Mouse (Mus musculus): ENCODE data around the gene C5ar1. TPM values are rescaled to one million over a fixed set of nuclear protein-coding genes. Genes with fewer than 3 reads are reported as not detected.
A peak's percentile ranks its signal among the peaks of the same experiment; 100 is the strongest.

Gene C5ar1
- polyA plus RNA-seq, 1 experiment from 2014 or later, result 1.4 TPM

- no peaks in the 10 kb centered on the region for H3K36me3 ChIP-seq
- no peaks in the 10 kb centered on the region for H3K27me3 ChIP-seq
- H3K4me2 ChIP-seq, result peak overlapping the region; percentile 85
- no peak overlapping the region for H3K9ac ChIP-seq
- peaks cover 24% of the 10 kb centered on the region for H3K4me1 ChIP-seq
- peak overlapping the region; percentile 55; the same call in 1 of the 2 replicates for H3K4me3 ChIP-seq
- H3K9me3 ChIP-seq, result no peaks in the 10 kb centered on the region
- no peak for ATAC-seq (ENCODE audit: insufficient number of reproducible peaks, insufficient read depth, low FRiP score, low TSS enrichment, low read depth)
- 0 out of 2 replicates have a peak overlapping the region, but pooled peaks have one; percentile 93 for H3K27ac ChIP-seq
- WGBS, result 28% methylated on average over 4 of the region's 4 CpGs
Observed at GRCm38 (mm10) chr7:16294346-16294745, 35.0 kb upstream of the C5ar1 start.

GRCm38 (mm10) chr7:16287791-16288190, 28.5 kb upstream of the C5ar1 start:
- WGBS, result 75% methylated on average over 1 of the region's 1 CpGs
- ATAC-seq (ENCODE audit: insufficient number of reproducible peaks, insufficient read depth, low FRiP score, low TSS enrichment, low read depth), result no peak

DNA sequence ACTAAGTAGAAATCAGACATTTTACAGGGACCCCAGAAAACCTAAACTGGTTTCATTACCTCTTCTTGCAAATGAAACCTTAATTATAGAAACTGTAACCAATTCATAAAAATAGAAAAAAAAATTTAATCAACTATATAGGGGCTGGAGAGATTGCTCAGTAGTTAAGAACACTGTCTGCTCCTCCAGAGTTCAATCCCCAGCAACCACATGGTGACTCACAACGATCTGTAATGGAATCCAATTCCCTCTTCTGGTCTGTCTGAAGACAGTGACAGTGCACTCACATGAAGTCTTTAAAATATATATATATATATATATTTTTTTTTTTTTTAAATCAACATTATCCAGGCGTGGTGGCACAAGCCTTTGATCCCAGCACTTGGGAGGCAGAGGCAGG, 27.7 kb upstream of the C5ar1 start:
- peak overlapping the region; percentile 64 for H3K4me3 ChIP-seq
- H3K4me2 ChIP-seq, result peak overlapping the region; percentile 64
- H3K36me3 ChIP-seq, result peaks cover 23% of the 10 kb centered on the region
- peaks cover 15% of the 10 kb centered on the region for H3K4me1 ChIP-seq
- 82% methylated on average over 2 of the region's 2 CpGs for WGBS
- ATAC-seq (ENCODE audit: insufficient number of reproducible peaks, insufficient read depth, low FRiP score, low TSS enrichment, low read depth), result no peak
- H3K27me3 ChIP-seq, result no peaks in the 10 kb centered on the region
- H3K9me3 ChIP-seq, result no peaks in the 10 kb centered on the region
- peak overlapping the region; percentile 80 for H3K9ac ChIP-seq
- H3K27ac ChIP-seq, result peak overlapping the region; percentile 98

More at GRCm38 (mm10) chr7:16287791-16288190, 28.5 kb upstream of the C5ar1 start:
- Histone ChIP-seq H3K4me1 (peaks cover 15% of the 10 kb centered on the region), H3K27me3 (no peaks in the 10 kb centered on the region), H3K9me3 (no peaks in the 10 kb centered on the region), H3K4me3 (no peak overlapping the region), H3K4me2 (no peak overlapping the region), H3K9ac (no peak overlapping the region), H3K27ac (no peak overlapping the region), H3K36me3 (peaks cover 15% of the 10 kb centered on the region)

GRCm38 (mm10) chr7:16286026-16286961, 27.0 kb upstream of the C5ar1 start, which contains the start of gene Ccdc9:
TSS of gene Ccdc9 (minus strand) at chr7:16286795.
- peak; percentile 89 for ATAC-seq (ENCODE audit: insufficient number of reproducible peaks, insufficient read depth, low FRiP score, low TSS enrichment, low read depth)
- peak within 1 kb of the TSS; percentile 64 for H3K4me3 ChIP-seq
- peaks cover 15% of the 10 kb centered on the region for H3K4me1 ChIP-seq
- H3K36me3 ChIP-seq, result peaks cover 30% of the 10 kb centered on the region
- peak within 1 kb of the TSS; percentile 80 for H3K9ac ChIP-seq
- no peaks in the 10 kb centered on the region for H3K27me3 ChIP-seq
- H3K9me3 ChIP-seq, result no peaks in the 10 kb centered on the region
- 1% methylated on average over 70 of the region's 70 CpGs for WGBS
- peak within 1 kb of the TSS; percentile 98 for H3K27ac ChIP-seq
- H3K4me2 ChIP-seq, result peak within 1 kb of the TSS; percentile 64

- Histone ChIP-seq H3K27me3 (no peaks in the 10 kb centered on the region), H3K27ac (peak overlapping the region; percentile 98), H3K4me2 (peak overlapping the region; percentile 64), H3K9ac (peak overlapping the region; percentile 37; the same call in 1 of the 2 replicates), H3K4me3 (peak overlapping the region; percentile 64), H3K9me3 (no peaks in the 10 kb centered on the region), H3K4me1 (peaks cover 15% of the 10 kb centered on the region), H3K36me3 (peaks cover 38% of the 10 kb centered on the region)
- WGBS, result 4% methylated on average over 14 of the region's 14 CpGs
- ATAC-seq (ENCODE audit: insufficient number of reproducible peaks, insufficient read depth, low FRiP score, low TSS enrichment, low read depth), result peak; percentile 52
Observed at GRCm38 (mm10) chr7:16285450-16286025, 26.2 kb upstream of the C5ar1 start.

DNA sequence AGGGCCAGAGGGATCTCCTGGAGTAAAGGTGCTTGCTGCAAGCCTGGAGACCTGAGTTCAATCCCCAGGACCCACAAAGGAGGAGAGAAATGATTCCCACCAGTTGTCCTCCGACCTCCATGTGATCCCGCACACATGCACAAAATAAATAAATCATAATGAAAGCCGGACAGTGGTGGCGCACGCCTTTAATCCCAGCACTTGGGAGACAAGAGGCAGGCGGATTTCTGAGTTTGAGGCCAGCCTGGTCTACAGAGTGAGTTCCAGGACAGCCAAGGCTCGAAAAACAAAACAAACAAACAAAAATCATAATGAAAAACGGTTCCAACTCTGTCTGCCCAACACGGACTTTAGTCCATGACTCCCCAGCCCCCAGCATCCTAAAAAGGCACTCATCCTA, 25.6 kb upstream of the C5ar1 start:
- Histone ChIP-seq H3K36me3 (peaks cover 44% of the 10 kb centered on the region), H3K4me1 (peaks cover 15% of the 10 kb centered on the region), H3K4me3 (peak overlapping the region; percentile 64), H3K9ac (peak overlapping the region; percentile 37; the same call in 1 of the 2 replicates), H3K27ac (peak overlapping the region; percentile 98), H3K9me3 (no peaks in the 10 kb centered on the region), H3K4me2 (peak overlapping the region; percentile 64), H3K27me3 (no peaks in the 10 kb centered on the region)
- 70% methylated on average over 9 of the region's 9 CpGs for WGBS
- no peak for ATAC-seq (ENCODE audit: insufficient number of reproducible peaks, insufficient read depth, low FRiP score, low TSS enrichment, low read depth)

GRCm38 (mm10) chr7:16284001-16284400, 24.7 kb upstream of the C5ar1 start:
- H3K4me1 ChIP-seq, result peaks cover 15% of the 10 kb centered on the region
- no peaks in the 10 kb centered on the region for H3K27me3 ChIP-seq
- 89% methylated on average over 8 of the region's 8 CpGs for WGBS
- no peaks in the 10 kb centered on the region for H3K9me3 ChIP-seq
- H3K27ac ChIP-seq, result no peak overlapping the region
- H3K4me3 ChIP-seq, result no peak overlapping the region
- H3K4me2 ChIP-seq, result no peak overlapping the region
- peaks cover 51% of the 10 kb centered on the region for H3K36me3 ChIP-seq
- no peak overlapping the region for H3K9ac ChIP-seq
- no peak for ATAC-seq (ENCODE audit: insufficient number of reproducible peaks, insufficient read depth, low FRiP score, low TSS enrichment, low read depth)

GRCm38 (mm10) chr7:16282334-16282733, 23.0 kb upstream of the C5ar1 start:
- H3K27ac ChIP-seq, result no peak overlapping the region
- no peak for ATAC-seq (ENCODE audit: insufficient number of reproducible peaks, insufficient read depth, low FRiP score, low TSS enrichment, low read depth)
- peaks cover 15% of the 10 kb centered on the region for H3K4me1 ChIP-seq
- no peaks in the 10 kb centered on the region for H3K9me3 ChIP-seq
- H3K36me3 ChIP-seq, result peaks cover 67% of the 10 kb centered on the region
- 94% methylated on average over 8 of the region's 13 CpGs for WGBS
- no peak overlapping the region for H3K4me3 ChIP-seq
- no peak overlapping the region for H3K4me2 ChIP-seq
- H3K9ac ChIP-seq, result no peak overlapping the region
- H3K27me3 ChIP-seq, result no peaks in the 10 kb centered on the region

DNA sequence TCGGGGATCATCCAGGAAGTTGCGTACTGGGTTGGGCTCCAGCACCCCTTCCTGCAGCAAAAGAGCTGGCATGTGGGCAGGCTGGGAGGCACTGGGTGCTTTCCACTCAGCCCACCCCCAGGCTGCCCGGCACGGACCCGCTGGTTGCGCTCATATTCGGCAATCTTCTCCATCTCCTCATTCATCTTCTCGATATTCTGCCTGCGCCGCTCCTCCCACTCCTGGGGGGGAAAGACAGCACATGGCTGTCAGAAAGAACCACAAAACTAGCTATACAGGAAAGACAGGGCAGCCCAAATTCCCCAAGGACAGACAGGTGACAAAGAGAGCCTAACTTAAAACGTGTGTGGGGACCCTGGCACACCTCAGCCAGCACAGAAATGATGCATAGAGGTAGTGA, 21.4 kb upstream of the C5ar1 start:
- H3K27me3 ChIP-seq, result no peaks in the 10 kb centered on the region
- no peak overlapping the region for H3K27ac ChIP-seq
- H3K4me2 ChIP-seq, result no peak overlapping the region
- H3K9me3 ChIP-seq, result no peaks in the 10 kb centered on the region
- H3K4me1 ChIP-seq, result peaks cover 15% of the 10 kb centered on the region
- WGBS, result 85% methylated on average over 11 of the region's 11 CpGs
- H3K9ac ChIP-seq, result peak overlapping the region; percentile 11; the same call in 1 of the 2 replicates
- no peak overlapping the region for H3K4me3 ChIP-seq
- ATAC-seq (ENCODE audit: insufficient number of reproducible peaks, insufficient read depth, low FRiP score, low TSS enrichment, low read depth), result no peak
- peaks cover 84% of the 10 kb centered on the region for H3K36me3 ChIP-seq

- Histone ChIP-seq H3K9me3 (no peaks in the 10 kb centered on the region), H3K9ac (no peak overlapping the region; the same call in 1 of the 2 replicates), H3K4me1 (peaks cover 29% of the 10 kb centered on the region), H3K36me3 (peaks cover 51% of the 10 kb centered on the region), H3K27ac (no peak overlapping the region), H3K27me3 (no peaks in the 10 kb centered on the region), H3K4me2 (peak overlapping the region; percentile 77), H3K4me3 (no peak overlapping the region)
- 87% methylated on average over 10 of the region's 10 CpGs for WGBS
- no peak for ATAC-seq (ENCODE audit: insufficient number of reproducible peaks, insufficient read depth, low FRiP score, low TSS enrichment, low read depth)
Observed at GRCm38 (mm10) chr7:16274922-16275890, 15.9 kb upstream of the C5ar1 start.

- Histone ChIP-seq H3K27me3 (no peaks in the 10 kb centered on the region), H3K4me2 (peak overlapping the region; percentile 77), H3K36me3 (peaks cover 38% of the 10 kb centered on the region), H3K9me3 (no peaks in the 10 kb centered on the region), H3K4me3 (peak overlapping the region; percentile 68), H3K27ac (peak overlapping the region; percentile 96), H3K4me1 (peaks cover 29% of the 10 kb centered on the region), H3K9ac (peak overlapping the region; percentile 83)
- peak; percentile 32 for ATAC-seq (ENCODE audit: insufficient number of reproducible peaks, insufficient read depth, low FRiP score, low TSS enrichment, low read depth)
- WGBS, result under 1% methylated on average over 18 of the region's 18 CpGs
Observed at GRCm38 (mm10) chr7:16273766-16274140, 14.4 kb upstream of the C5ar1 start.
